In genomic region chr11:70670483-70670882, GRCm38 (mm10) we compare ENCODE assay signal across 9 mouse cellular contexts. TPM values are rescaled to one million over a fixed set of nuclear protein-coding genes. Genes with fewer than 3 reads are reported as not detected.
DNase-seq lines count a peak whose midpoint lies in the region; TF ChIP-seq lines count a peak whose summit lies in the region.
"Had no signal": no experiment of that assay in that cellular context is flagged by ENCODE, and none has a peak within 500 bp of the region (broad histone marks: within the 10 kb centered on the region; RNA-seq: fewer than 3 reads in every experiment).

No protein-coding gene starts in this region.

- H3K27ac ChIP-seq in gastrocnemius, adult 2 months: peak overlapping the region; percentile 99
- H3K27ac ChIP-seq in CH12.LX (ENCODE audit: insufficient read depth, low read depth): peak overlapping the region; percentile 23; the same call in 1 of the 2 replicates
- peak overlapping the region; percentile 97 for H3K27ac ChIP-seq in embryonic fibroblast, embryonic 13.5 days (ENCODE audit: insufficient read depth, low read length)
- peak overlapping the region; percentile 91 for H3K27ac ChIP-seq in limb, embryonic 10.5 days

- no peak for TF ChIP-seq POLR2A in CH12.LX (IDR thresholded peaks at IDR 0.05; ENCODE audit: low read depth, low read length)
- no peak; the same call in 1 of the 2 replicates for TF ChIP-seq POLR2A in embryonic fibroblast, embryonic 13.5 days (IDR thresholded peaks at IDR 0.05; ENCODE audit: low read depth, low read length)

- H3K79me2 ChIP-seq in CH12.LX (replicated peaks; ENCODE audit: control insufficient read depth, extremely low read depth, insufficient read depth, poor library complexity, severe bottlenecking): peaks cover 22% of the 10 kb centered on the region

- H3K27me3 ChIP-seq in CH12.LX (replicated peaks): no peaks in the 10 kb centered on the region
- no peaks in the 10 kb centered on the region for H3K27me3 ChIP-seq in limb, embryonic 10.5 days (ENCODE audit: low read depth, poor library complexity, severe bottlenecking)
- no peaks in the 10 kb centered on the region for H3K27me3 ChIP-seq in splenic B cell, adult 2 months (ENCODE audit: control insufficient read depth, insufficient read depth, low read length, poor library complexity, severe bottlenecking)
- H3K27me3 ChIP-seq: Patski had no signal

- H3K4me2 ChIP-seq in CH12.LX (ENCODE audit: insufficient read depth, low read depth, poor library complexity, severe bottlenecking): peak overlapping the region; percentile 41

- in situ Hi-C loops in CH12.LX (cut with MboI; ENCODE audit: low pct_ligation_motif_present, low pct_unique_long_range_greater_than_20kb, low sequenced_read_pairs): loop anchor here (5.0 kb wide), 1 partner anchor 37 kb away; no protein-coding TSS in a partner anchor

- TF ChIP-seq EP300 in CH12.LX (IDR thresholded peaks at IDR 0.05; ENCODE audit: low read length): no peak

- H3K9me3 ChIP-seq in CH12.LX (replicated peaks; ENCODE audit: low read length): no peaks in the 10 kb centered on the region
- no peaks in the 10 kb centered on the region for H3K9me3 ChIP-seq in limb, embryonic 10.5 days (replicated peaks)

- WGBS in limb, embryonic 10.5 days: 58% methylated on average over 14 of the region's 14 CpGs

- peak overlapping the region; percentile 75 for H3K4me3 ChIP-seq in gastrocnemius, adult 2 months
- peak overlapping the region; percentile 69 to 92 (median 73) for H3K4me3 ChIP-seq in CH12.LX (replicated peaks in 1 of 3; ENCODE audit: low read depth in 2 of 3, low read length in 2 of 3, poor library complexity in 1 of 3)
- H3K4me3 ChIP-seq in embryonic fibroblast, embryonic 13.5 days (ENCODE audit: insufficient read depth, low read length): peak overlapping the region; percentile 65
- H3K4me3 ChIP-seq in limb, embryonic 10.5 days: peak overlapping the region; percentile 64

- peak; percentile 39 for DNase-seq in gastrocnemius, adult 2 months
- DNase-seq in gastrocnemius, postnatal 25 days: no peak
- peak; percentile 28 for DNase-seq in CH12.LX (ENCODE audit: extremely low read depth)
- no peak for DNase-seq in limb, embryonic 10.5 days (ENCODE audit: low spot score)
- peak; percentile 38 for DNase-seq in splenic B cell, adult 2 months (ENCODE audit: low read depth, low spot score)
- DNase-seq in right cerebral cortex, postnatal 10 days (ENCODE audit: low spot score in 2 of 2): no peak
- no peak for DNase-seq in c-Kit-positive CD71-positive TER-119-positive erythroid progenitor cells, embryonic 14.5 days (ENCODE audit: low spot score)

- peak overlapping the region; percentile 77 for H3K9ac ChIP-seq in CH12.LX (ENCODE audit: insufficient read depth, low read depth)

- dilution Hi-C loops in CH12.LX (cut with MboI; ENCODE audit: extremely low pct_ligation_motif_present, extremely low pct_unique_long_range_greater_than_20kb, low sequenced_read_pairs): no loop called here

- H3K4me1 ChIP-seq in CH12.LX (ENCODE audit: control insufficient read depth in 1 of 2, insufficient read depth in 2 of 2): peaks cover 10 to 37% of the 10 kb centered on the region in 2 experiments
- H3K4me1 ChIP-seq in embryonic fibroblast, embryonic 13.5 days (ENCODE audit: control insufficient read depth, insufficient read depth, low read length): peaks cover 9% of the 10 kb centered on the region
- peaks cover 37% of the 10 kb centered on the region for H3K4me1 ChIP-seq in limb, embryonic 10.5 days

- intact Hi-C loops in gastrocnemius, adult 2 months (cut with DNase I): no loop called here

- no peak for TF ChIP-seq RAD21 in CH12.LX (IDR thresholded peaks at IDR 0.05; ENCODE audit: low read depth, low read length)

- no peak for TF ChIP-seq CTCF in gastrocnemius, adult 2 months (IDR thresholded peaks at IDR 0.05)
- TF ChIP-seq CTCF in CH12.LX (conservative IDR thresholded peaks at IDR 0.05 in 1 of 2, IDR thresholded peaks at IDR 0.05 in 1 of 2; ENCODE audit: low read depth in 2 of 2, low read length in 2 of 2): no peak
- TF ChIP-seq CTCF in embryonic fibroblast, embryonic 13.5 days (IDR thresholded peaks at IDR 0.05; ENCODE audit: borderline replicate concordance, insufficient read depth, low read length): no peak

- peaks cover 37 to 66% of the 10 kb centered on the region in 2 experiments for H3K36me3 ChIP-seq in CH12.LX (replicated peaks in 1 of 2; ENCODE audit: control insufficient read depth in 1 of 2, insufficient read depth in 1 of 2, low read length in 1 of 2)
- H3K36me3 ChIP-seq in limb, embryonic 10.5 days: peaks cover 47% of the 10 kb centered on the region
- H3K36me3 ChIP-seq in splenic B cell, adult 2 months (ENCODE audit: control insufficient read depth, insufficient read depth, low read length, poor library complexity, severe bottlenecking): no peaks in the 10 kb centered on the region; the same call in none of the 2 replicates

TF ChIP-seq in CH12.LX, 34 proteins besides CTCF, POLR2A, EP300 and RAD21:
- TF ChIP-seq RCOR1 (conservative IDR thresholded peaks at IDR 0.05; ENCODE audit: low read depth, low read length) (no peak), ELF1 (IDR thresholded peaks at IDR 0.05; ENCODE audit: low read depth, low read length) (no peak), ETS1 (conservative IDR thresholded peaks at IDR 0.05; ENCODE audit: low read depth, low read length) (no peak), CHD1 (IDR thresholded peaks at IDR 0.05; ENCODE audit: low read depth, low read length) (no peak), MAZ (IDR thresholded peaks at IDR 0.05; ENCODE audit: low read depth, low read length) (no peak)

RNA-seq across cellular contexts. Expression of gene Spag7, which starts 1.3 kb away (rescaled TPM):
- 10 to 100 TPM; 86.3 to 86.4 TPM for total RNA-seq in gastrocnemius, adult 2 months (2021)
- total RNA-seq in gastrocnemius, postnatal 25 days (2021): 10 to 100 TPM; 81.6 to 82.3 TPM
- total RNA-seq in CH12.LX (2012; rRNA removed) (96.3 and 105 TPM in 2 replicates), CH12.LX (2014; rRNA removed) (86.9 and 93.5 TPM in 2 replicates)
- polyA plus RNA-seq in CH12.LX (2012; ENCODE audit: insufficient read length, low read depth): 120 and 161 TPM in 2 replicates
- 91.1 and 106 TPM in 2 replicates for polyA plus RNA-seq in embryonic fibroblast, embryonic 13.5 days (2011; ENCODE audit: insufficient read length, low read depth, missing spikeins)
- 182 and 196 TPM in 2 replicates for polyA plus RNA-seq in limb, embryonic 10.5 days (2016; fragmentation: Nextera tagmentation; extraction: Ambion mirVana)

RNA-seq across cellular contexts. Expression of gene Eno3, which starts 13.5 kb away (rescaled TPM):
- total RNA-seq in gastrocnemius, adult 2 months (2021): 1,000 to 10,000 TPM; 7,153 to 7,488 TPM
- 1,000 to 10,000 TPM; 7,828 to 7,878 TPM for total RNA-seq in gastrocnemius, postnatal 25 days (2021)
- total RNA-seq in CH12.LX (2012; rRNA removed): 11.0 and 11.2 TPM in 2 replicates
- 22.9 and 23.0 TPM in 2 replicates for total RNA-seq in CH12.LX (2014; rRNA removed)
- polyA plus RNA-seq in CH12.LX (2012; ENCODE audit: insufficient read length, low read depth): 26.4 and 27.5 TPM in 2 replicates
- polyA plus RNA-seq in embryonic fibroblast, embryonic 13.5 days (2011; ENCODE audit: insufficient read length, low read depth, missing spikeins): 15.6 and 31.0 TPM in 2 replicates
- polyA plus RNA-seq in limb, embryonic 10.5 days (2016; fragmentation: Nextera tagmentation; extraction: Ambion mirVana): 67.8 and 75.6 TPM in 2 replicates

RNA-seq across cellular contexts. Expression of gene Pfn1, which starts 16.0 kb away (rescaled TPM):
- 100 to 1,000 TPM; 252 to 257 TPM for total RNA-seq in gastrocnemius, adult 2 months (2021)
- total RNA-seq in gastrocnemius, postnatal 25 days (2021): 100 to 1,000 TPM; 284 to 293 TPM
- total RNA-seq in CH12.LX (2012; rRNA removed): 1,045 and 1,143 TPM in 2 replicates
- total RNA-seq in CH12.LX (2014; rRNA removed): 799 and 844 TPM in 2 replicates
- polyA plus RNA-seq in CH12.LX (2012; ENCODE audit: insufficient read length, low read depth): 2,575 and 2,624 TPM in 2 replicates
- 1,131 and 1,278 TPM in 2 replicates for polyA plus RNA-seq in embryonic fibroblast, embryonic 13.5 days (2011; ENCODE audit: insufficient read length, low read depth, missing spikeins)
- polyA plus RNA-seq in limb, embryonic 10.5 days (2016; fragmentation: Nextera tagmentation; extraction: Ambion mirVana): 2,132 and 2,568 TPM in 2 replicates

RNA-seq across cellular contexts. Expression of gene Camta2, which starts 17.4 kb away (rescaled TPM):
- 10 to 100 TPM; 39.6 to 44.9 TPM for total RNA-seq in gastrocnemius, adult 2 months (2021)
- total RNA-seq in gastrocnemius, postnatal 25 days (2021): 10 to 100 TPM; 36.9 to 37.3 TPM
- 4.0 and 4.9 TPM in 2 replicates for total RNA-seq in CH12.LX (2012; rRNA removed)
- 0.70 and 1.0 TPM in 2 replicates for total RNA-seq in CH12.LX (2014; rRNA removed)
- polyA plus RNA-seq in CH12.LX (2012; ENCODE audit: insufficient read length, low read depth): 13.3 and 17.0 TPM in 2 replicates
- 15.3 and 16.4 TPM in 2 replicates for polyA plus RNA-seq in embryonic fibroblast, embryonic 13.5 days (2011; ENCODE audit: insufficient read length, low read depth, missing spikeins)
- polyA plus RNA-seq in limb, embryonic 10.5 days (2016; fragmentation: Nextera tagmentation; extraction: Ambion mirVana): 8.9 and 11.6 TPM in 2 replicates

RNA-seq across cellular contexts. Expression of gene Slc25a11, which starts 23.2 kb away (rescaled TPM):
- 100 to 1,000 TPM; 264 to 408 TPM for total RNA-seq in gastrocnemius, adult 2 months (2021)
- total RNA-seq in gastrocnemius, postnatal 25 days (2021): 100 to 1,000 TPM; 307 to 310 TPM
- total RNA-seq in CH12.LX (2012; rRNA removed) (96.9 and 99.0 TPM in 2 replicates), CH12.LX (2014; rRNA removed) (121 and 135 TPM in 2 replicates)
- 127 and 132 TPM in 2 replicates for polyA plus RNA-seq in CH12.LX (2012; ENCODE audit: insufficient read length, low read depth)
- polyA plus RNA-seq in embryonic fibroblast, embryonic 13.5 days (2011; ENCODE audit: insufficient read length, low read depth, missing spikeins): 75.9 and 81.1 TPM in 2 replicates
- 136 and 160 TPM in 2 replicates for polyA plus RNA-seq in limb, embryonic 10.5 days (2016; fragmentation: Nextera tagmentation; extraction: Ambion mirVana)

Comparison
In these comparisons a context has a peak if more than half of its experiments do, and no peak if none do; other contexts are left out.
1. DNase-seq: peak in gastrocnemius, adult 2 months (single experiment), CH12.LX (single experiment) and splenic B cell, adult 2 months (single experiment); none in gastrocnemius, postnatal 25 days (single experiment), limb, embryonic 10.5 days (single experiment), right cerebral cortex, postnatal 10 days (0 of 2) and c-Kit-positive CD71-positive TER-119-positive erythroid progenitor cells, embryonic 14.5 days (single experiment).
2. H3K27ac ChIP-seq: peak in every context shown above with its lines; median percentile 99 in gastrocnemius, adult 2 months; 97 in embryonic fibroblast, embryonic 13.5 days; 91 in limb, embryonic 10.5 days; 23 in CH12.LX.
3. RNA of gene Eno3, which starts 13.5 kb away (total RNA-seq): 7,828 to 7,878 TPM in gastrocnemius, postnatal 25 days and 7,153 to 7,488 TPM in gastrocnemius, adult 2 months; 11.0 to 23.0 TPM in CH12.LX; every median in the first group is over 100 times any median in the second.
4. Peak in every context shown above with its lines, with median percentiles within 50 percentile points of each other: H3K4me3 ChIP-seq.